Comparison of ENCODE assay signal across 8 mouse cellular contexts in genomic region chr11:77783747-77784646, GRCm38 (mm10). TPM values are rescaled to one million over a fixed set of nuclear protein-coding genes. Genes with fewer than 3 reads are reported as not detected.
DNase-seq lines count a peak whose midpoint lies in the region; ATAC-seq and TF ChIP-seq lines count a peak whose summit lies in the region.

No protein-coding gene starts in this region.

- H3K9me3 ChIP-seq in forebrain, postnatal 0 days (ENCODE audit: low read length), result no peaks in the 10 kb centered on the region

- no peak overlapping the region; the same call in 1 of the 2 replicates for H3K4me2 ChIP-seq in forebrain, postnatal 0 days (ENCODE audit: low read depth)

- DNase-seq in frontal cortex, postnatal 10 days (ENCODE audit: low spot score in 2 of 2), result no peak
- peak; percentile 37 for DNase-seq in T-cell, adult 2 months (ENCODE audit: low spot score)
- peak; percentile 47 for DNase-seq in forebrain, postnatal 0 days
- peak; percentile 73 for DNase-seq in kidney, postnatal 10 days
- peak; percentile 75 to 76 for DNase-seq in lung, postnatal 4 days
- DNase-seq in thymus, postnatal 0 days (ENCODE audit: low spot score), result peak; percentile 66
- DNase-seq in urinary bladder, postnatal 36 days (ENCODE audit: low spot score in 2 of 2), result no peak

- peak; percentile 50; the same call in 1 of the 2 replicates for ATAC-seq in frontal cortex, adult (ENCODE audit: low TSS enrichment)
- ATAC-seq in forebrain, postnatal 0 days, result peak; percentile 66

- H3K4me1 ChIP-seq in forebrain, postnatal 0 days (ENCODE audit: insufficient read depth), result 0 out of 2 replicates have a peak, but pooled peaks cover 15% of the 10 kb centered on the region

- no peaks in the 10 kb centered on the region for H3K27me3 ChIP-seq in forebrain, postnatal 0 days (ENCODE audit: insufficient read depth, low read length)

- no peak overlapping the region for H3K9ac ChIP-seq in forebrain, postnatal 0 days

- TF ChIP-seq CTCF in forebrain, postnatal 0 days (IDR thresholded peaks at IDR 0.05; ENCODE audit: low read depth), result peak; percentile 19

- no peak overlapping the region for H3K4me3 ChIP-seq in forebrain, postnatal 0 days (ENCODE audit: low read depth, low read length)

- 0 out of 2 replicates have a peak, but pooled peaks cover 5% of the 10 kb centered on the region for H3K36me3 ChIP-seq in forebrain, postnatal 0 days (ENCODE audit: insufficient read depth)

- peak overlapping the region; percentile 54; the same call in 1 of the 2 replicates for H3K27ac ChIP-seq in forebrain, postnatal 0 days (ENCODE audit: low read depth, low read length)

- 47% methylated on average over 18 of the region's 18 CpGs for WGBS in forebrain, postnatal 0 days

RNA-seq across cellular contexts. Expression of gene Gm10277, which starts 3.5 kb away (rescaled TPM):
- not detected in 2 replicates for total RNA-seq in forebrain, postnatal 0 days (2014; rRNA removed)
- polyA plus RNA-seq in forebrain, postnatal 0 days (2015; fragmentation: Nextera tagmentation; extraction: Ambion mirVana), result 0.29 TPM in 1 of 2 replicates, not detected in the other
- 0.39 and 1.1 TPM in 2 replicates for polyA plus RNA-seq in thymus, postnatal 0 days (2015; fragmentation: Nextera tagmentation; extraction: Ambion mirVana)

RNA-seq across cellular contexts. Expression of gene Myo18a, which starts 21.0 kb away (rescaled TPM):
- 67.5 and 85.2 TPM in 2 replicates for total RNA-seq in forebrain, postnatal 0 days (2014; rRNA removed)
- polyA plus RNA-seq in forebrain, postnatal 0 days (2015; fragmentation: Nextera tagmentation; extraction: Ambion mirVana), result 23.9 and 33.8 TPM in 2 replicates
- 25.5 and 27.5 TPM in 2 replicates for polyA plus RNA-seq in thymus, postnatal 0 days (2015; fragmentation: Nextera tagmentation; extraction: Ambion mirVana)

RNA-seq across cellular contexts. Expression of gene Cryba1, which starts 58.9 kb away (rescaled TPM):
- 0.23 and 0.95 TPM in 2 replicates for total RNA-seq in forebrain, postnatal 0 days (2014; rRNA removed)
- 0.41 and 0.88 TPM in 2 replicates for polyA plus RNA-seq in forebrain, postnatal 0 days (2015; fragmentation: Nextera tagmentation; extraction: Ambion mirVana)
- 0.79 TPM in 1 of 2 replicates, not detected in the other for polyA plus RNA-seq in thymus, postnatal 0 days (2015; fragmentation: Nextera tagmentation; extraction: Ambion mirVana)

Comparison
In these comparisons a context has a peak if more than half of its experiments do, and no peak if none do; other contexts are left out.
1. DNase-seq: peak in T-cell, adult 2 months (single experiment), forebrain, postnatal 0 days (single experiment), kidney, postnatal 10 days (single experiment), lung, postnatal 4 days (2 of 2) and thymus, postnatal 0 days (single experiment); none in frontal cortex, postnatal 10 days (0 of 2) and urinary bladder, postnatal 36 days (0 of 2).